Mouse (Mus musculus): ENCODE data around the gene Tmem205. TPM values are rescaled to one million over a fixed set of nuclear protein-coding genes. Genes with fewer than 3 reads are reported as not detected.

Tmem205 gene
- polyA plus RNA-seq (2016; fragmentation: Nextera tagmentation; extraction: Ambion mirVana): 39.0 and 39.2 TPM in 2 replicates

GRCm38 (mm10) chr9:21927208-21927753 lies at the start of gene Tmem205, which contains the start of gene Ccdc159:
Gene Tmem205 (minus strand): TSS chr9:21927556.
Gene Ccdc159 (plus strand): TSS chr9:21927471.
- H3K27ac ChIP-seq (replicated peaks): peak within 1 kb of the TSS; percentile 81
- peaks cover 16% of the 10 kb centered on the region for H3K36me3 ChIP-seq
- H3K27me3 ChIP-seq (ENCODE audit: low read depth, poor library complexity, severe bottlenecking): no peaks in the 10 kb centered on the region
- H3K9me3 ChIP-seq (replicated peaks): no peaks in the 10 kb centered on the region
- peaks cover 18% of the 10 kb centered on the region for H3K4me1 ChIP-seq
- peak; percentile 96 for DNase-seq (ENCODE audit: low spot score)
- WGBS: under 1% methylated on average over 28 of the region's 28 CpGs
- H3K4me3 ChIP-seq: peak within 1 kb of the TSS; percentile 60

GRCm38 (mm10) chr9:21976626-21977175 lies 49.3 kb upstream of the Tmem205 start:
- Histone ChIP-seq H3K27me3 (ENCODE audit: low read depth, poor library complexity, severe bottlenecking) (peaks cover 13% of the 10 kb centered on the region), H3K36me3 (0 out of 2 replicates have a peak, but pooled peaks cover 3% of the 10 kb centered on the region), H3K4me1 (no peaks in the 10 kb centered on the region; the same call in 1 of the 2 replicates), H3K9me3 (replicated peaks) (no peaks in the 10 kb centered on the region), H3K4me3 (no peak overlapping the region), H3K27ac (replicated peaks) (no peak overlapping the region)
- WGBS: 93% methylated on average over 10 of the region's 10 CpGs
- no peak for DNase-seq (ENCODE audit: low spot score)

- peaks cover under 1% of the 10 kb centered on the region; the same call in 1 of the 2 replicates for H3K27me3 ChIP-seq (ENCODE audit: low read depth, poor library complexity, severe bottlenecking)
- WGBS: 93% methylated on average over 4 of the region's 4 CpGs
- no peaks in the 10 kb centered on the region for H3K36me3 ChIP-seq
- no peak for DNase-seq (ENCODE audit: low spot score)
- no peak overlapping the region for H3K4me3 ChIP-seq
- H3K27ac ChIP-seq (replicated peaks): no peak overlapping the region
- H3K9me3 ChIP-seq (replicated peaks): no peaks in the 10 kb centered on the region
- H3K4me1 ChIP-seq: no peaks in the 10 kb centered on the region
Observed at GRCm38 (mm10) chr9:21969304-21969703, 41.9 kb upstream of the Tmem205 start.

GRCm38 (mm10) chr9:21968883-21969282 lies 41.5 kb upstream of the Tmem205 start:
- Histone ChIP-seq H3K4me3 (no peak overlapping the region), H3K36me3 (no peaks in the 10 kb centered on the region)
- WGBS: 75% methylated on average over 6 of the region's 6 CpGs

GRCm38 (mm10) chr9:21963417-21963816 lies 36.1 kb upstream of the Tmem205 start, which contains the start of gene Epor:
Gene Epor (minus strand): TSS chr9:21963506.
- Histone ChIP-seq H3K9me3 (replicated peaks) (no peaks in the 10 kb centered on the region), H3K4me3 (peak within 1 kb of the TSS; percentile 57), H3K4me1 (peaks cover 37% of the 10 kb centered on the region), H3K27ac (replicated peaks) (peak within 1 kb of the TSS; percentile 19; the same call in 1 of the 2 replicates), H3K27me3 (ENCODE audit: low read depth, poor library complexity, severe bottlenecking) (peaks cover 60% of the 10 kb centered on the region), H3K36me3 (peaks cover 2% of the 10 kb centered on the region)
- DNase-seq (ENCODE audit: low spot score): peak; percentile 62
- WGBS: 22% methylated on average over 8 of the region's 8 CpGs

More at GRCm38 (mm10) chr9:21968883-21969282, 41.5 kb upstream of the Tmem205 start:
- no peak overlapping the region for H3K27ac ChIP-seq (replicated peaks)
- H3K27me3 ChIP-seq (ENCODE audit: low read depth, poor library complexity, severe bottlenecking): peaks cover 5% of the 10 kb centered on the region
- no peaks in the 10 kb centered on the region for H3K9me3 ChIP-seq (replicated peaks)
- DNase-seq (ENCODE audit: low spot score): no peak
- no peaks in the 10 kb centered on the region for H3K4me1 ChIP-seq

GRCm38 (mm10) chr9:21962416-21963059 lies 35.2 kb upstream of the Tmem205 start:
- H3K27me3 ChIP-seq (ENCODE audit: low read depth, poor library complexity, severe bottlenecking): peaks cover 63% of the 10 kb centered on the region
- H3K4me3 ChIP-seq: peak overlapping the region; percentile 57

GRCm38 (mm10) chr9:21962010-21962409 lies 34.7 kb upstream of the Tmem205 start:
- DNase-seq (ENCODE audit: low spot score): no peak
- H3K27me3 ChIP-seq (ENCODE audit: low read depth, poor library complexity, severe bottlenecking): peaks cover 63% of the 10 kb centered on the region
- H3K36me3 ChIP-seq: peaks cover 12% of the 10 kb centered on the region
- H3K4me3 ChIP-seq: peak overlapping the region; percentile 57
- no peaks in the 10 kb centered on the region for H3K9me3 ChIP-seq (replicated peaks)
- peak overlapping the region; percentile 19; the same call in 1 of the 2 replicates for H3K27ac ChIP-seq (replicated peaks)
- WGBS: 1% methylated on average over 15 of the region's 15 CpGs
- H3K4me1 ChIP-seq: peaks cover 37% of the 10 kb centered on the region

More at GRCm38 (mm10) chr9:21962416-21963059, 35.2 kb upstream of the Tmem205 start:
- Histone ChIP-seq H3K36me3 (peaks cover 9% of the 10 kb centered on the region), H3K4me1 (peaks cover 37% of the 10 kb centered on the region), H3K27ac (replicated peaks) (peak overlapping the region; percentile 19; the same call in 1 of the 2 replicates), H3K9me3 (replicated peaks) (no peaks in the 10 kb centered on the region)
- peak; percentile 79 for DNase-seq (ENCODE audit: low spot score)
- WGBS: 3% methylated on average over 34 of the region's 34 CpGs

- peaks cover 63% of the 10 kb centered on the region for H3K27me3 ChIP-seq (ENCODE audit: low read depth, poor library complexity, severe bottlenecking)
- H3K27ac ChIP-seq (replicated peaks): no peak overlapping the region
- H3K4me3 ChIP-seq: peak overlapping the region; percentile 57
- peaks cover 12% of the 10 kb centered on the region for H3K36me3 ChIP-seq
- DNase-seq (ENCODE audit: low spot score): no peak
- no peaks in the 10 kb centered on the region for H3K9me3 ChIP-seq (replicated peaks)
- H3K4me1 ChIP-seq: peaks cover 41% of the 10 kb centered on the region
- WGBS: 1% methylated on average over 35 of the region's 35 CpGs
Observed at GRCm38 (mm10) chr9:21961366-21961980, 34.1 kb upstream of the Tmem205 start.

GRCm38 (mm10) chr9:21960558-21961208 lies 33.3 kb upstream of the Tmem205 start:
- 9% methylated on average over 26 of the region's 26 CpGs for WGBS
- DNase-seq (ENCODE audit: low spot score): peak; percentile 44

GRCm38 (mm10) chr9:21960135-21960534 lies 32.8 kb upstream of the Tmem205 start:
- Histone ChIP-seq H3K36me3 (peaks cover 12% of the 10 kb centered on the region), H3K27ac (replicated peaks) (no peak overlapping the region), H3K4me1 (peaks cover 44% of the 10 kb centered on the region), H3K4me3 (peak overlapping the region; percentile 57), H3K27me3 (ENCODE audit: low read depth, poor library complexity, severe bottlenecking) (peaks cover 63% of the 10 kb centered on the region), H3K9me3 (replicated peaks) (no peaks in the 10 kb centered on the region)
- DNase-seq (ENCODE audit: low spot score): no peak
- 55% methylated on average over 9 of the region's 9 CpGs for WGBS

More at GRCm38 (mm10) chr9:21960558-21961208, 33.3 kb upstream of the Tmem205 start:
- H3K9me3 ChIP-seq (replicated peaks): no peaks in the 10 kb centered on the region
- peaks cover 12% of the 10 kb centered on the region for H3K36me3 ChIP-seq
- peak overlapping the region; percentile 57 for H3K4me3 ChIP-seq
- H3K4me1 ChIP-seq: peaks cover 44% of the 10 kb centered on the region
- H3K27me3 ChIP-seq (ENCODE audit: low read depth, poor library complexity, severe bottlenecking): peaks cover 63% of the 10 kb centered on the region
- H3K27ac ChIP-seq (replicated peaks): 0 out of 2 replicates have a peak overlapping the region, but pooled peaks have one; percentile 35

GRCm38 (mm10) chr9:21959244-21959643 lies 31.9 kb upstream of the Tmem205 start:
- no peak for DNase-seq (ENCODE audit: low spot score)
- peaks cover 49% of the 10 kb centered on the region for H3K4me1 ChIP-seq
- H3K36me3 ChIP-seq: peaks cover 12% of the 10 kb centered on the region
- WGBS: 89% methylated on average over 7 of the region's 7 CpGs
- no peak overlapping the region for H3K27ac ChIP-seq (replicated peaks)
- H3K9me3 ChIP-seq (replicated peaks): no peaks in the 10 kb centered on the region
- peaks cover 62% of the 10 kb centered on the region for H3K27me3 ChIP-seq (ENCODE audit: low read depth, poor library complexity, severe bottlenecking)
- H3K4me3 ChIP-seq: no peak overlapping the region

- H3K9me3 ChIP-seq (replicated peaks): no peaks in the 10 kb centered on the region
- no peak for DNase-seq (ENCODE audit: low spot score)
Observed at GRCm38 (mm10) chr9:21958372-21958771, 31.0 kb upstream of the Tmem205 start.

More at GRCm38 (mm10) chr9:21958372-21958771, 31.0 kb upstream of the Tmem205 start:
- peaks cover 12% of the 10 kb centered on the region for H3K36me3 ChIP-seq
- H3K4me1 ChIP-seq: peaks cover 52% of the 10 kb centered on the region
- 92% methylated on average over 5 of the region's 5 CpGs for WGBS
- no peak overlapping the region for H3K27ac ChIP-seq (replicated peaks)
- H3K4me3 ChIP-seq: no peak overlapping the region
- peaks cover 53% of the 10 kb centered on the region for H3K27me3 ChIP-seq (ENCODE audit: low read depth, poor library complexity, severe bottlenecking)
